Mouse (Mus musculus): Measurements from ENCODE around the gene Pcdh9. TPM values are rescaled to one million over a fixed set of nuclear protein-coding genes. Genes with fewer than 3 reads are reported as not detected.

The Pcdh9 gene
- total RNA-seq, 2 experiments from 2014 or later: not detected

DNA sequence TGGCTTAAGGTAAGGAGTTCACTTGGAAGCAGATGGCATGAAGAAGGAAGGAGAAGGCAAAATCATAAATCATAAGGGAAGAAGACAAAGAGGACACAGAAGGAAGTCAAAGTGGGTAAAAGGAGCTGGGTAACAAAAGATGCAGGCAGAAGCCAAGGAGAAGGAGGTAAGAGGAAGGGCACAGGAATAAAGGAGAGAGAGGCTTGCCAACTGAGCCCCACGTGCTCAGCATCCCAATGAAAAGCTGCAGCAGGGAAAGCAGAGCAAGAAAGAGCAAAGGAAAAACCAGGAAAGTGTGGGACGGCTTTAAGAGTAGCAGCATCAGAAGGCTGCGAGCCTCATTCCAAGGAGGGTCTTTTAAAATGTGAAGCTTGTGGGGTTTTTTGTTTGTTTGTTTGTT, 473.7 kb downstream of the Pcdh9 start:
- no peak for ATAC-seq (replicated peaks; ENCODE audit: low FRiP score, poor library complexity, severe bottlenecking)

DNA sequence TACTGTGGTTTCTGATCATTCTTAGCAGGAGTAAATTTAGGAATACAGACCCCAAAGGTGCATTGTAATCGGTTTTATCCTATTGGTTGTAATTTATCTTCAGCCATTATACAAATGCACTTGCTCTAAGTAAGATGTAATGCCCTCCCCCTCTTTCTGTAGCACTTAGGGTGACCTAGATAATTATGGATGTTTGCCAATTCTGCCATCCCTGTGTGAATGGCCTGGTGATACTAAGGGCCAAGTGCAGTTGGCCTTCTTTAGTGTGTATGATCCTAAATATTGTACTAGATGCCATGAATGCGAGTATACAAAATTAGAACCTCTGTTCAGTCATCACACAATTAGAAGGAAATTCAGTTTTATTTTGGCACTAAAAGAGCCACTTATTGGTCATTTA, 475.0 kb downstream of the Pcdh9 start:
- no peak for ATAC-seq (replicated peaks; ENCODE audit: low FRiP score, poor library complexity, severe bottlenecking)

DNA sequence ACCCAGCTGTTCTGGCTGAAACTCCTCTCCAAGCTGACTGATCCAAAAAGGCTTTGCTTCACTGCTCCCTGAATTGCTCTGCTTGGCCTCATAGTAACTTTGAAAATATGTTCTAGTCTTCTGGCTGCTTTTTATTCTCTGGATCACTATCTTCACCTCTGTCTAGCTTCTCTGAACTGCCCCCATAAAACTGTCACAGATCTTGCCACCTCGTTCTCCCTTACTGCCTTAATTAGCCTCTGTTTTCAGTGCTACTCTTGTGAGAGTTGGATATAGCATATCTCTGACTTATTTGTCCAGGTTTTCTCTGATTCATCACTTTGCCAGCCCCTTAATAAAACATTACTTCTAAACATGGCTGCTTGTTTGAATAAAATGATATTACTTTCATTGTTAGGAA, 481.2 kb downstream of the Pcdh9 start:
- ATAC-seq (replicated peaks; ENCODE audit: low FRiP score, poor library complexity, severe bottlenecking): no peak

DNA sequence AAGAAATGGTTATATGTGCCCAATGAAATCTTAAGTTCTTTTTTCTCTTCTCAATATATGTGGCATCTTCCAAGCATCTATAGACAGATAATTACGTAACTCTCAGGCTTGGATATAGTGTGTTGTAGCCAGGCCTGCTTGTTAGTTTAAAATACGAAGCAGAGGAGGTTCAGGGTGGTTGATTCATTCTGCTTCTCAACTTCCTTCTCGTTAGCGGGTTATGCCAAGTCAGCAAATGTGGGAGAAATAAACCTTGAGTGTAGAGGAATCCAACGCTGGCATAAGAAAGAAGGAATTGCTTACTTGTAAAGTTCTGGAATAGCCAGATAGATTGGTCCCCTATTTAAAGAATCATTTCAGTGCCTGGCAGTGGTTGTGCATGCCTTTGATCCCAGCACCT, 482.7 kb downstream of the Pcdh9 start:
- no peak for ATAC-seq (replicated peaks; ENCODE audit: low FRiP score, poor library complexity, severe bottlenecking)

DNA sequence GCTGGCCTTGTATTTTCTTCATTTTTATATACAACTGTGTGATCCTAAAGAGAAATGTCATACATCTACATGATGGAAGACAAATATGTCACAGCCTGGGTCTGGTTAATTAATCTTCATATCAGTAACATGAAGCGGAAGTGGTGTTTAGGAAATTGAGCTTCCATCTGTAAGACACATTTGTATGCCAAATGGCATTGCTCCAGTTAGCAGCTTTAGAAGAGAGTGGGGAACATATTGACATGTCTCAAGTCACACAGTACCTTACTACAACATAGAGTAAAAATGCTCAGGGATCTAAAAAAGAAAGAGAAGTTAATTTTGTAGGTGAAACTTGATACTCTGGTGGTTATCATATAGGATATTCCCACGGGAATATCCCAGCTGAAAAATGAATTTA, 505.4 kb downstream of the Pcdh9 start:
- no peak for ATAC-seq (replicated peaks; ENCODE audit: low FRiP score, poor library complexity, severe bottlenecking)

DNA sequence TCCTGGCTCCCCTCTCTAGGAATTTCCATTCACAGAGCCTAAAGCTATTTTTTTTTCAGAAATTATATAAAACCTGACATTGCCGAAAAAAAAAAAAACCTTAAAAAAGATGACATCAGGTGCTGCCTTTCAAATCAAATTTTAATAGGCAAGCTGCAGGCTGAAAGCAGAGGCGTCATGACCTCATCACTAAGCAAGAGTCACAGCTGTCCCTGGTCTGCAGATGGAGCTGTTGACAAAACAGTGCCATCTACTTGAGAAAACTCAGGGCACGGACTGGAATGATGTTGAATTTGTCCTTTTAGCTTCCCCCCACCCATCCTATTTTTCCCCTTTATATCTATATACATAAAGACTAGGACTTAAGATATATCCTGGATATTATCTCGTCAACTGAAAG, 509.3 kb downstream of the Pcdh9 start:
- no peak for ATAC-seq (replicated peaks; ENCODE audit: low FRiP score, poor library complexity, severe bottlenecking)

DNA sequence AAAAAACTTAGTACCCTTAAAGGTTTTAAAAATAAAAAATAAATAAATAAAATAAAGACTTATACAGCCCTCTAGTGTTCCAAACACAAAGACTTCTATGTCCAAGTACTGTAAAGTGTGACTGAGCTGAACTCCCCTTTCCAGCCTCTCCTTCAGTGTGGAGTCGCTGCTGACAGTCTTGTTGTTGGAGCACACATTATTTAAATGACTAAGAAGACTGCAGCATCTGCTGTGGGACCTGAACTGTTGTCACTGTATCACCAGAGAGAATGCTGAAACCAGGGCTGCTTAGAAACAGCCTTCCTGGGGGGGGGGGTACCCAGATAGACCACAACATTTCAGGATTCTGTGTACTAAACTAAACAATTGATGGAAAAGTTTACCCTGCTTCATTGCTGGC, 509.7 kb downstream of the Pcdh9 start:
- ATAC-seq (replicated peaks; ENCODE audit: low FRiP score, poor library complexity, severe bottlenecking): no peak

DNA sequence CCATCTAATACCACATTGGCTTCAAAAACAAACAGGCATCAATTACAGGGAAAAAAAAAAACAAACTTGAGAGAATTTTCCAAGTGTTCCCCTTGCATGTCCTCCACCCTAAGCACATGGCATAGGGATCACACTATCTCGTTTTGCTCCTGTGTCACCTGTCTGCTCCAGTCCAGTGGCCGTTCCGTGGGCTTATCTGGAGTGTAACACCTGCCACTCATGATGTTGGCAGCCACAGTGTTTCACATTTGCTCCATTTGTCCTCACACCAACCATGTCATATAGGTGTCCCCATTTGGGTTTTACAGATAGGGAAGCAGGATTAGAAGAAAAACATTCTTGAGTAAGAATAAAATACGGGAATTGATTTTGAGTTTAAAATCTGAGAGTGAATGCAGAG, 514.3 kb downstream of the Pcdh9 start:
- ATAC-seq (replicated peaks; ENCODE audit: low FRiP score, poor library complexity, severe bottlenecking): no peak

DNA sequence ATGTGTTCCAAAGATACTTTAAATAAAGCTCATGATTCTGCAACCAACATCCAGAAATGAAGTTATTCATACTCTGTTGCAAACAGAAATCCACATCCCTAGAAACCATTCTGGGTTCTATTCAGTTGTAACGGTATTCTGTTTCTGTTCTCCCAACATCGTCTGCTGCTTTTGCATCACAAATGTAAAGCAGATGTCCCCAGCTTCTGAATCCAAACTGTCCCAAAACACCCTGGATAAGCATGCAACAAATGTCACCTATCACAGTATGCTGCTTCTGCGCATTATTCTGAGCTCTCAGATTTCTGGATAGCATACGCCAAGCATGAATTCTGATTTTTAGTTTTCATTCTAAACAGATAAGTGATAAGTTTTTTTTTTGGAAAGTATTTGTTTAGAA, 516.3 kb downstream of the Pcdh9 start:
- no peak for ATAC-seq (replicated peaks; ENCODE audit: low FRiP score, poor library complexity, severe bottlenecking)

DNA sequence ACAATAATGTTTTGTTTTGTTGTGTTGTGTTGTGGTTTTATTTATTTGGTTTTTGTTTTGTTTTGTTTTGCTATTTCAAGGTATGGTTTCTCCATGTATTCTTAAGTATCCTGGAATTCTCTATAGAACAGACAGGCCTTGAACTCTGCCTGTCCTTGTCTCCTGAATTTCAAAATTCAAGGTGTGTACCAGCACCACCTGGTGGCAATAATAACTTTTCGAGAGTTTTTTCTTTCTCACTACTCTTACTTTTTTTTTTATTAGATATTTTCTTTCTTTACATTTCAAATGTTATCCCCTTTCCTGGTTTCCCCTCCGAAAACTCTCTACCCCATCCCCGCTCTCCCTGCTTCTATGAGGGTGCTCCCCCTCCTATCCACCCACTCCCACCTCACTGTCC, 536.3 kb downstream of the Pcdh9 start:
- ATAC-seq (replicated peaks; ENCODE audit: low FRiP score, poor library complexity, severe bottlenecking): no peak

DNA sequence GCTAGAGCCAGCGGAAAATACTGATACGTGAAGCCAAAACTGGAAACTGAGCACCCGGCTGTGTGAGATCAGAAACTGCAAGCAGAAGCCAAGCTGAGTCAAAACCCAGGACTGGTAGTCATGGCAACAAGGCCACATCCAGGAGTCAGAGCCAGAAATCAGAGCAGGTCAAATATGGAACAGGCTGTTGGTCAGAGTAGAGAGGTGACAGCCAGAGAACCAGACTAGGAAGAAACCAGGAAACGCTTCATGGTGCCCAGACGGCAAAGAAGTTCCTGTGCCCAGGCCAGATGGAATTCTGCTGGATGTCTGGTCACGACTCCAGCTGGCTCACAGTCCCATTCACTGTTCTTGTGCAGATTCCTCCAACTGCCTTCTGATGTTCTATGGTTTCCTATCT, 539.6 kb downstream of the Pcdh9 start:
- ATAC-seq (replicated peaks; ENCODE audit: low FRiP score, poor library complexity, severe bottlenecking): no peak

DNA sequence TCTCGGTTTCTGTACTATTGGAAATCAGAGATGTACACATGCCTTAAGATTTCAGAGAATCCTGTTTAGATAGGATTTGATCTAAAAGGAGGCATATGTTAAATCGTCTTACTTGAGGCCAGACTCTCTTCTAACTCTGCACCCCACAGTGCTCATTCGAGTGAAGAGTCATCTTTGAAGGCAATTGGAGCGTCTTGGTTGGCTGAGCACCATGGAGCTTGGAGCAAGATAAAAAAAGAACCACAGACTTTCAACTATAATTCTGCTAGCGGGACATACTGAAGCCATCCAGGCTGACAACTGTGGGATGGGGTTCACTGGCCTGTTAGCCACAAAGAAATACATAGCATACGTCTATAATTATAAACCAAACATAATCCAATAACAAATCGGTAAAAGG, 541.3 kb downstream of the Pcdh9 start:
- no peak for ATAC-seq (replicated peaks; ENCODE audit: low FRiP score, poor library complexity, severe bottlenecking)

DNA sequence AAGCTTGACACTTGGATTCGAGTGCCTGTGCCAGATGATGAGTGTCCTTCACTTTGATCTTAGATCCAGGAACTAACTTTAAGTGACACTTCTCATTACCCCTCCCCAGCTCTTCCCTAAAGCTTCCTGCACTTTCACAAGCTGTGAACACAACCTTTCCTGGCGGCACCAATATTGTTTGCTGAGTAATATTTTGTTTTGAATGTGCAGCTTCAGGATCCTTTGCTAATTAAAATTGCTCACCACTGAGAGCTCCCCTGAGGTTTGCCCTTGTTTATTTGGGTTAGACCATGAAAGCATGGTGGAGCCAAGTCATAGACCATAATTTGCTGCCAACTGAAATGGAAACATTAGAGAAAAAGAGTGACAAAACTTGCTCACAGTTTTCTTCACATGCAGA, 543.4 kb downstream of the Pcdh9 start:
- no peak for ATAC-seq (replicated peaks; ENCODE audit: low FRiP score, poor library complexity, severe bottlenecking)

DNA sequence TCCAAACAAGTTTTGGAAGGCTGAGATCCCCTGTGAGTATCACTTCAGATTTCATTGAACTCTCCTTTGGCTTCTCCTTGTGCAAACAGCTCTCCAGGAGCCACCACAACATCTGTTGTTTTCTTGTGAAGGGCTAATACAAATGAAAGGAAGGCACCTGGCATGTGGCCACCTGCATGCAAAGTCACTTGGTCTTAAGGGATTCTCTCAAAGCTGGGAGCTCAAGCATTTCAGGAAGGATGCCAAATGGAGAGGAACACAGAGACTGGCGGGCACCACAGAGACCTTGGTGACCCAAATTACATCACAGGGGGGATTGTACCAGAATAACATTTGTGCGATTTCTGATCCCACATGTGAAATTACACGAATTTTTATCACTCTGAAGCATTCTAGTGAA, 547.7 kb downstream of the Pcdh9 start:
- no peak for ATAC-seq (replicated peaks; ENCODE audit: low FRiP score, poor library complexity, severe bottlenecking)

DNA sequence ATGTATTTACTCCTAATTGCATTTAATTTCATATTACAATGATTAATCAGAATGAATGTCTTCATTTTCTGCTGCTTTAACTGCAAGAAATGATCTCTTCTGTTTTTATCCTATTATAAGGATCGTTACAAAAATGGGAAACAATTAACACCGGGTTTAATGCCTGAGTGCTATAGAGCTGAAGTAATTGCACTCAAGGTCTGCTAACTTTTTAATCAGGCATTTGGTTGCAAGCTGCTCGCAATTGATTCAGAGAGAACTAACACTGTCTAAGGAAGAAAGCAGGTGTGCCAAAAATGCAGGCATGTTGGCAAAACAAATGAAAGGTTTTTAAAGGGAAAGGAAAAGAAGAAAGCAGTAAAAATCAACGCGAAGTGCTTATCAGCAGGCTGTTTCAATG, 549.1 kb downstream of the Pcdh9 start:
- no peak for ATAC-seq (replicated peaks; ENCODE audit: low FRiP score, poor library complexity, severe bottlenecking)

DNA sequence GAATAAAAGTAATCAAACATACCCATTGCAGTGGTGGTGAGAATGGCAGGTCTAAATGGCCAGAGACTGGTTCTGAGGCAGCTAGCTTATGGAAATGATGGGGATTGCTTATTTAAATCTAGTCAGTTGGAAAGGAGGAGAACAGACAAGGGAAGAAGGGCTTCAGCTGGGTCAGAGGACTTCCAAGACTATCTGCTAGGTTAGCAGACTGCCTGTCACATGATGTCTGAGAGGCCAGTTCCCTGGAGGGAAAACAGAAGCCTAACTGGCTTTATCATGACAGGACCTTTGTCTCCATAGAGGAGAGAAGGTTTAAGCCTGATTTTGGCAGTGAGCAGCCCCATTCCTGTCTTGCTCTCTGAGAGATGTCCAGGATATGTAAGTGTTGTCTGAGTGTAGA, 561.2 kb downstream of the Pcdh9 start:
- no peak for ATAC-seq (replicated peaks; ENCODE audit: low FRiP score, poor library complexity, severe bottlenecking)

DNA sequence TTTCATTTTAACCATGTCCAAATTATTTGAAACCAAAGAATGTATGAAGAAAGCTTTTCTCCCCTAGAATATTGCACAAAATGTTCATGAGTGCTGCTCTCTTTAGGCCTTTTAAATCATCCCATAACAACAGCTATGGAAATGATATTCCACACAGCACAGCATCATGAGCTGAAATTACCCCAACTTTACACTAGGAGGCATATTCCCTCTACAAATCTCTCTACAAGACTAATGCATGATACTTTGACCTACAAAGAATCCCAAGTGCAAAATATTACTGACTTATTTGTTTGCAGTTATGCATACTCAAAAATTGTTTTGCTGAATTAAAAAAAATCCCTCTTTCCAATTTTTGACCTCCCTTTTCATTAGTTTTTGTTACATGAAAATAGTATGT, 573.1 kb downstream of the Pcdh9 start:
- no peak for ATAC-seq (replicated peaks; ENCODE audit: low FRiP score, poor library complexity, severe bottlenecking)

DNA sequence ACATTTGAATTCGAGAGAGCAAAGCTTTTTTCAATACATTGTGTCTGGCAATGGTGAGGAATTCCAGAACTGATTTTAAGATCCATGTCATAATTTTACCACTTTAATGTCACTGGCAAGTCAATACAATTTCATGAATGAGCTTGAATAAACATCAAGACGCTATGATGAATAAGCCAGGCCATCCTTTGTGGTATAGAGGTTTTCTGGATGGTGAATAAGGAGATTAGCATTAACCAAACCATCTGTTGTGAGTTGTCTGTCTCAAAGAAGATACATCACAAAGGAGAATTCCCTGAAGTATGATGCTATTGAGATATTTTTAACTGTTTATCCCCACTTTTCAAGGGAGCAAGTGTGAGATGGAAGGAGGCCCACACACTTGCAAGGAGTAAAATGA, 602.1 kb downstream of the Pcdh9 start:
- ATAC-seq (replicated peaks; ENCODE audit: low FRiP score, poor library complexity, severe bottlenecking): no peak

DNA sequence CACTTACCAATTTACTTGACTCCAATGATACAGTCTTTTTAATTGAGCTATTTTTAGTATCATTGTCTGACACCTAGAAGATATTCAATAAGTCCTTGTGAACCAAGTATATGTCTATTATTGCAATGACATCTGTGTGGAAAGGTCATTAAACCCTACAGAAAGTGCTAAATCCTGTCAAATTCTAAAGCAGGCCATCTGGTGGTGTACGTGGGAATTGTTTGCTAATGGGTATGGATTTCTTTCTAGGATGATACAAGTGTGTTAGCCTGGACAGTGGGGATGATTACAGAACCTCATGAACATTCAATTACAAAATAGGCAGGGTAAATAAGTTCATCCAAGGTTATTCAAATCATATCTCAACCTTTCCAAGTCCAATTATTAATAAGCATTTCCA, 602.8 kb downstream of the Pcdh9 start:
- no peak for ATAC-seq (replicated peaks; ENCODE audit: low FRiP score, poor library complexity, severe bottlenecking)

DNA sequence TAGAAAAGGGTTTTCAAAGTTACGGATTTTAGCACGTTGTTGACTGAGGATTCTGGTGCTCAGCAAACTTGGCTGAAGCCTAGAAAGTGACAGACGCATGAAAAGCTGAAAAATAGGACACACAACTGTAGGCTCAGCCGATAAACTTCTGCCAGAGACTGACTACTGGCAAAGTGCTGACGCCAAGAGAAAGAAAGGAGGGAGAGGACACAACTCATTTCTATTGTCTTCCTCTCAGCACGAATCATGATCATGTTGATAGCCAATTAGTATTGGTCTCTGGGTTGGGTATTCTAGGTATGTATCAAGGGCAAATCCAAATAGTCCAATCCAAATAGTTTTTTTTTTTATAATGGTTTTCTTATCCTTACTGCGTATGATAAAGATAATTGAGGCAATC, 605.3 kb downstream of the Pcdh9 start:
- no peak for ATAC-seq (replicated peaks; ENCODE audit: low FRiP score, poor library complexity, severe bottlenecking)

DNA sequence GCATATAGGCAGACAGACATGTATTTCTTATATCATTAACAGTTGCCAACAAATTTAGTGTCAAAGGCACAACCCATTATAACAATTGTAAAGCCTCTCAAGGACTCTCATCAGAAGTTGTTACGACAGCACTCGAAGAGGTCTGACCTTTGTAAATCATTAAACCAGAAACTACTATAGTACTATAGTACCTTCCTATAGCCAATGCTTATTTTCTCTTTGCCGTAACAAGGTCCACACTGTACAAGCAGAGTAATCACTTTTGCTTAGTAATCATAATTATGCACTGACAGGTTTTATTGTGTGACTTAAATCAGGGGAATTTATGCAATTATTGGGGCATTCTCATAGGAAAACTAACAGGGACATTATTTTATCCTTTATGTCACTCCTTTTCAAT, 606.5 kb downstream of the Pcdh9 start:
- ATAC-seq (replicated peaks; ENCODE audit: low FRiP score, poor library complexity, severe bottlenecking): no peak

DNA sequence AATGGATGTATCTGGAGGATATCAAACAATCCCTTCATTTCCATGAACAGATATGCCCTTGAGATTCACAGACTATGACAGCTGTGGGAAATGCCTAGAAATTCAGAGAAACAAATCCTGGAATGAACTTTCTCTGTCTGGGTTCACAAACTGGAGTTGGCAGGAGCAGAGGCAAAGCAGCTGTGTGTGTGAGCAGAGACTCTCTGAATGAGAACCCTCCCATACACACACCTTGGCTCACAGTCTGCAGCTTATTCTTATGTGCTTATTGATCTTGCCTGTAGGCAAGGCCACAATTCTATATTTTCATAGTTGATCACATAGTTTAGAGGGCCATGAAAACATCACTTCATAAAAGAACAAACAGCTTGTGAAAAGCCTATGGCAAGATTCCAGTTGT, 614.8 kb downstream of the Pcdh9 start:
- no peak for ATAC-seq (replicated peaks; ENCODE audit: low FRiP score, poor library complexity, severe bottlenecking)

DNA sequence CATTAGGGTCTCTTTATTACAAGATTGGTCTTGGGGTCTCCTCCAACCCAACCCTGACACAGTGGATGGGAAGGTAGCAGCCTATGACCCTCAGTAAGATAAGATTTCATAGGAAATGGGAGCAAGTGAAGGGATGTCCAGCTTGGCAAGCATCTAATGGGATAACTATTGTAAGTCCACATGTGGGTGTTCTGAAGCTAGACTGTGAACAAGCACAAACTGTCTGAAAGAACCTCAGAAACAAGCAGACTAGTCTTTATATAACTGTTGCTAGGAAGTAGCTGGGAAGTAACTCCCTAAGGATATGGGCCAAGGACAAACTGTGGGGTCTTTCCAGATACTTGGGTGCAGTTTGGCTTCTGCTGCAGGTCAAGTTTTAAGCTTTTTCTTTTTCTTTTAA, 615.7 kb downstream of the Pcdh9 start:
- ATAC-seq (replicated peaks; ENCODE audit: low FRiP score, poor library complexity, severe bottlenecking): no peak

Measured in erythroblast, adult 5-6 weeks (primary cell).